Comparison of ENCODE assay signal across 28 mouse cellular contexts in the genomic region with DNA sequence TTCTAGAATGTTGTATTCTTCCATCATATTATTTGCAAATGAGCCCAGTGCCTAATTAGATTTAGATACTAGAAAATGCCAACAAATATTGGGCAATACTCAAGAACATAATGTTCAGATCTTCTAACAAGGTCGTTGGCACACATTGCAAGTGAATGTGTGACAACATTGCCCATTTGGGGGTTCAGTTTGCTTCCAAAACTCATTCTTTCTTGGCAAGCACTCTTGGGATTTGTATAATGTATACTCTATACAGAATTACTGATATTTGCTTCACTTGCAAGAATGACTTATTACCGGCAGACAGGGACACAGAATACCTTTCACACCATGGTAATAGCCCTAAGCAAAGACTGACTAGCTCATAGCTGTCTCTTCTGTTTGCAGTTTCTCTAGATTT.
"Had no signal": no experiment of that assay in that cellular context is flagged by ENCODE, and none has a peak within 500 bp of the region (broad histone marks: within the 10 kb centered on the region; RNA-seq: fewer than 3 reads in every experiment).

No protein-coding gene starts in this region.

- H3K4me1 ChIP-seq: heart, embryonic 13.5 days; heart, embryonic 15.5 days; hindbrain, embryonic 13.5 days; hindbrain, embryonic 15.5 days; limb, embryonic 15.5 days; liver, embryonic 12.5 days had no signal

- H3K36me3 ChIP-seq: heart, embryonic 13.5 days; heart, embryonic 15.5 days; hindbrain, embryonic 13.5 days; hindbrain, embryonic 15.5 days; kidney, embryonic 15.5 days; limb, embryonic 13.5 days; limb, embryonic 15.5 days; liver, embryonic 12.5 days had no signal

- DNase-seq: gastrocnemius, adult 2 months; gastrocnemius, postnatal 10 days; gastrocnemius, postnatal 25 days; heart, adult 2 months; heart, postnatal 14 days; heart, postnatal 36 days; kidney, adult 11 months; kidney, adult 2 months; kidney, adult 9 months; kidney, postnatal 14 days; kidney, postnatal 36 days; layer of hippocampus, postnatal 36 days; left cerebral cortex, postnatal 4 days; lung, adult 18-20 months had no signal

- H3K27ac ChIP-seq: gastrocnemius, adult 2 months; heart, adult 2 months; heart, embryonic 13.5 days; heart, embryonic 15.5 days; hindbrain, embryonic 13.5 days; hindbrain, embryonic 15.5 days; hindbrain, postnatal 0 days; kidney, embryonic 15.5 days; kidney, postnatal 0 days; layer of hippocampus, adult 2 months; limb, embryonic 13.5 days; limb, embryonic 15.5 days; liver, embryonic 12.5 days; liver, embryonic 14.5 days had no signal

- H3K9me3 ChIP-seq: heart, embryonic 13.5 days; heart, embryonic 15.5 days; hindbrain, embryonic 13.5 days; hindbrain, embryonic 15.5 days; kidney, embryonic 15.5 days; limb, embryonic 13.5 days; limb, embryonic 15.5 days; liver, embryonic 12.5 days had no signal

- ATAC-seq: hindbrain, postnatal 0 days; intestine, embryonic 16.5 days; liver, embryonic 12.5 days had no signal

- H3K4me2 ChIP-seq: heart, embryonic 11.5 days; heart, embryonic 13.5 days; heart, embryonic 15.5 days; hindbrain, embryonic 13.5 days; hindbrain, embryonic 15.5 days; kidney, embryonic 15.5 days; limb, embryonic 13.5 days; limb, embryonic 15.5 days; liver, embryonic 12.5 days had no signal

- H3K27me3 ChIP-seq: heart, embryonic 13.5 days; heart, embryonic 15.5 days; hindbrain, embryonic 13.5 days; hindbrain, embryonic 15.5 days; kidney, embryonic 15.5 days; limb, embryonic 13.5 days; limb, embryonic 15.5 days; liver, embryonic 12.5 days had no signal

- H3K4me3 ChIP-seq: gastrocnemius, adult 2 months; heart, adult 2 months; heart, embryonic 13.5 days; heart, embryonic 15.5 days; hindbrain, embryonic 13.5 days; hindbrain, embryonic 15.5 days; kidney, embryonic 15.5 days; layer of hippocampus, adult 2 months; limb, embryonic 13.5 days; limb, embryonic 15.5 days; liver, embryonic 12.5 days had no signal

- H3K9ac ChIP-seq: heart, embryonic 13.5 days; heart, embryonic 15.5 days; hindbrain, embryonic 13.5 days; hindbrain, embryonic 15.5 days; kidney, embryonic 15.5 days; limb, embryonic 13.5 days; limb, embryonic 15.5 days; liver, embryonic 12.5 days; liver, embryonic 14.5 days had no signal
